Mouse (Mus musculus): ENCODE data around the gene Paqr4.
A peak's percentile ranks its signal among the peaks of the same experiment; 100 is the strongest.
"Not testable (repeated sequence)": the region's sequence is repeated elsewhere in the genome, so short reads cannot be mapped to it uniquely, and the experiment has no call there.

Gene Paqr4

GRCm38 (mm10) chr17:23740598-23741021 lies at the start of gene Paqr4:
Paqr4 (minus strand) TSS chr17:23740867.
- no peak for DNase-seq (ENCODE audit: low spot score)

DNA sequence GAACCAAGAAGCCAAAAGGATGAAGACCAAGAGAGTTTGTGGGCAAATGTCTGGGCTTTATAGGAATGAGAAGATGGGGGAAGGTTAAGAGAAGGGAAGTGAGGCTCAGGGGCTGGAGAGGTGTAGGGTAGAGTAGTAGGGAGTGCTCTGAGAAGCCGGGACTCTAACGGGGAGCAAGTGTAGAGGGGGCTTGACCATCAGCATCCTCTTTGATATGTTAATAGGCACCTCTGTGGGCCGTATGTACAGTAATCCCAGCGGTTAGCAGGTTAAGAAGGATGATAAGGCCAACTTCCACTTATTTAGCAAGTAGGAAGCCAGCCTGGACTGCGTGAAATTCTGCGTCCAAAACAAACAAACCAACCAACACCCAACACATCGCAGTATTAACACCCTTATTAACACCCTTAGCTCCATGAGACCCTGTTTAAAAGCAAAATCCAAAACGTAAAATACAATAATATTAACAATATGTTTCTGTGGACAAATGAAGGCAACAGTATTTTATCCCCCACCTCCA lies 49.1 kb upstream of the Paqr4 start:
- DNase-seq (ENCODE audit: low spot score), result no peak

GRCm38 (mm10) chr17:23788973-23789372 lies 48.3 kb upstream of the Paqr4 start:
- no peak for DNase-seq (ENCODE audit: low spot score)

DNA sequence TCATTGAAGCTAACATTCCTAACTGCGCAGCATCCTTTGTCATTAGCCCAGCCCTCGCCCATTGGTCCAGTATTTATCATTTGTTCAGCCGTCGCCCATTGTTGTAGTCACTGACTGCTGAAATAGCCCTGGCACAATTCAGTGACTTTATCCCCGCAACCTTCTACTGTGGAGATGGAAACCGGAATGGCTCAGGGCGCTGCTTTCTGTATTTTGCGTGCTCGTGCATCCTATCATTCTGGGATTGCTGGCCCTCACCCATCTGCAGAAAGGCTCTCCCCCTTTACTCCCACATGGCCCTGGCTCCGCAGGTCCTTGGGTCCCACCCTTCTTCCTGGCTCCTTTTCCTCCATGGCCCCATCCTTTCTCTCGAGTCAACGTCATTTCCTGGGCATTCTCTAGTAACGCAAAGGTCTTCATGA lies 45.9 kb upstream of the Paqr4 start:
- no peak for DNase-seq (ENCODE audit: low spot score)

- peak; percentile 75 for DNase-seq (ENCODE audit: low spot score)
Observed at GRCm38 (mm10) chr17:23785561-23786471, 45.1 kb upstream of the Paqr4 start, which contains the start of gene Flywch2. Flywch2 (minus strand) TSS chr17:23786081.

DNA sequence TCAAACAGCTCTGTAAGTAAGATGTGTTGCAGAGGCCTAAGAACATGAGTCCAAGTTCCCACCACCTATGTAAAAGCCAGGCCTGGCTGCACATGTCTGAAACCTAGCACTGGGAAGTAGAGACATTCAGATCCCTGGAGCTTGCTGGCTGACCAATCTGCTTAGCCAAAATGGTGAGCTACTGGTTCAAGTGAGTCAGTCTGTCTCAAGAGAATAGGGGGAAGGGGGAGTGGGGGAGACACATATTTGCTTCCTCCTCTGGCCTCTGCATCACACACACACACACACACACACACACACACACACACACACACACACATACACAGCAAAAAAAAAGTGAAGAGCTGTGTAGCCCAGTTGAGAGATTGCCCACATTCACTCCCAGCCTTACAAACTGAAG lies 42.7 kb upstream of the Paqr4 start:
- DNase-seq (ENCODE audit: low spot score), result no peak

GRCm38 (mm10) chr17:23778447-23778846 lies 37.8 kb upstream of the Paqr4 start:
- no peak for DNase-seq (ENCODE audit: low spot score)

DNA sequence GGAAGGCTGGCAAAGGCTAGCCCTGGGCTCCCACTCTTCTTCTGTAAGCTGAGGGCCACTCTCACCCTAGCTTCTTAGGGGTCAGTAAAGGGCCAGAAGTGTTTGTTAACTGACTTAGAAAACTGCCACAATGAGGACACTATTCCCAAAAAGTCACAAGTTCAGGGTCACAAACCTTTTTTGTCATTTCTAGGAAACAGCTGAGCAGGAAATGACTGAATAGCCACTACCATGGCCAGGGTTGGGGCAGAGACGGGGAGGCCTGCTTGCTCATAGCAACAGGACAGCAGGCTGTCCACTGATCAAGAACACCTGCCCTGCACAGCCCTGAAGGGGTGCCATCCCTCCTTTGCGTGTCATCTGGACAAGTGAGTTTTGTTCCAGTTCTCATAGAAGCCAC lies 36.5 kb upstream of the Paqr4 start:
- no peak for DNase-seq (ENCODE audit: low spot score)

GRCm38 (mm10) chr17:23776216-23776615 lies 35.5 kb upstream of the Paqr4 start:
- DNase-seq (ENCODE audit: low spot score), result no peak

- peak; percentile 84 for DNase-seq (ENCODE audit: low spot score)
Observed at GRCm38 (mm10) chr17:23774090-23774489, 33.4 kb upstream of the Paqr4 start.

GRCm38 (mm10) chr17:23773676-23774075 lies 33.0 kb upstream of the Paqr4 start:
- DNase-seq (ENCODE audit: low spot score), result no peak

DNA sequence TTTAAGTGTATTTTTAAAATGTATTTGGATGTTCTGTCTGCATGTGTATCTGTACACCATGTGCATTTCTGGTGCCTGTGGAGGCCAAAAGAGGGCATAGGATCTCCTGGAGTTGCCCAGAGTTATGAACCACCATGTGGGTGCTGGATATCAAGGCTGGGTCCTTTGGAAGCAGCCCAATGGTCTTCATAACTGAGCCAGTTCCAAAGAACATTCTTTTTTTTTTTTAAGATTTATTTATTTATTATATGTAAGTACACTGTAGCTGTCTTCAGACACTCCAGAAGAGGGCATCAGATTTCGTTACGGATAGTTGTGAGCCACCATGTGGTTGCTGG lies 31.5 kb upstream of the Paqr4 start:
- DNase-seq (ENCODE audit: low spot score), result not testable (repeated sequence)

GRCm38 (mm10) chr17:23771284-23772218 lies 30.9 kb upstream of the Paqr4 start, which contains the start of gene Flywch1:
Flywch1 (minus strand) TSS chr17:23771602.
- DNase-seq (ENCODE audit: low spot score), result peak; percentile 96

DNA sequence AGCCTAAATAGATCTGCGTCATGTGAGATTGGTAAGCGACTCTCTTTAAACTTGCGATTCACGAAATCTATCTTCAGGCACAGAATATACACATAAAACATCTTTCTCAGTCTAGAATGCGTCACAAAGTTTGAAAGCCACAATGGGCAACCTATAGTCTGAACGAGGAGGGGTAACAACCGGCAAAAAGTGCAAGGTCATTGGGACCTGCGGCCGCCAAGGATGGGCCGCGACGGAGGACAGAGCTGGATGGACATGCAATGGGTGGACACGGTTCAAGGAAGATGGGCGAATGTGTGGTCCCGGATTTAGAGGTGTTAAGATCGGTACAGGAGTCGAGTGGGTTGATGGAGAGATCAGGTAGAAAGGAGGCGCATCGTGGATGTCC lies 30.2 kb upstream of the Paqr4 start:
- DNase-seq (ENCODE audit: low spot score), result no peak

DNA sequence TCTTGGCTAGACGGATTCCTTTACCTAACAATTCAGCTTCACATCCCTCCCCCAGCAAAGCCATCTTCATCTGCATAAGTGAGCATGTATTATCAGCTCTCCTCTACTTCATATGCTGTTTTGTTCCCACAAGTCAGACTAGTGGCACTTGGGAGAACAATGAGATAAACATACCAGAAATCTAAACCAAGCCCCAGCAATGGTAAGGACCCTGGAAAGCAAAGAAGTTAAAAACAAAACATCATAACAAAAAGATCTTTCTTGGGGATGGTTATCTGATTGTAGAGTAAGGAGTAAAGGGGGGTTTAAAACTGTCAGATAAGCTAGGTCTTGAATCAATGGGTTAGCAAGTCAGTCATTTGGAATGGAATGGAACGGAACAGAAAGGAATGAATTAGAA lies 29.8 kb upstream of the Paqr4 start:
- DNase-seq (ENCODE audit: low spot score), result no peak

- no peak for DNase-seq (ENCODE audit: low spot score)
Observed at GRCm38 (mm10) chr17:23762976-23763375, 22.3 kb upstream of the Paqr4 start.

- no peak for DNase-seq (ENCODE audit: low spot score)
Observed at GRCm38 (mm10) chr17:23761155-23761554, 20.5 kb upstream of the Paqr4 start.

GRCm38 (mm10) chr17:23760231-23760630 lies 19.6 kb upstream of the Paqr4 start:
- DNase-seq (ENCODE audit: low spot score), result no peak

DNA sequence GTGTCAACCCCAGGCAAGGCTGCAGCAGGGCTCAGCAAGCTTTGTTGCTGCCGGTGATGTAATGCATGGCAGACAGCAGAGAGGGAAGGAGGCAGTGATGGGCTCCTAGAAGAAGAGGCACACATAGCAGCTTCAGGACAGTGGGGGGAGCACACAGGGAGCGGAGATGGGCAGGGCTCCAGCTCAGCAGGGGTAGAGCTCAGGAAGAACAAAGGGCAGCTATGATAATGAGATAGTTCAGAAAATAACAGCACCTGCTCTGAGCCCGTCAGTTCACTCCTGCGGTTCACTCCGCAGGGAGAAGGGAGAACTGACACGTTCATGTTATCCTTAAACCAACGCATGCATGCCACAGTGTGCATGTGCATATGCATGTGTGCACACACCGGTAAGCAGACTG lies 18.1 kb upstream of the Paqr4 start:
- no peak for DNase-seq (ENCODE audit: low spot score)

DNA sequence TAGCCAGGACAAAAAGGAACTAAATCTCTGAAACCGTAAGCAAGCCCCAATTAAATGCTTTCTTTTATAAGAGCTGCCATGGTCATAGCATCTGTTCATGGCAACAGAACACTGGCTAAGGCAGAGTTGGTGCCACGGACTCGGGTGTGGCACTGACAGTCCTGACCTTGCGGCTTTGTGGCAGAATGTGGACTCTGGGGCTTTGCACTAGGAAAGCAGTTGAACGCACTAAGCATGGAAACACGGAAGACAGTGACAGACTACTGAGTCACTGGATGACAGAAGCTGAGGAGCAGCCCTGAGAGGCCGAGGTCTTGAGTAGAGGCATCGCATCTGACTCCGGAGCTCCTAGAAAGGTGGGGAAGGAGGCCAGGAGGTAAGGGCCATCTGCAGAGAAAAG lies 16.9 kb upstream of the Paqr4 start:
- DNase-seq (ENCODE audit: low spot score), result no peak

- DNase-seq (ENCODE audit: low spot score), result no peak
Observed at GRCm38 (mm10) chr17:23755689-23756088, 15.0 kb upstream of the Paqr4 start.

DNA sequence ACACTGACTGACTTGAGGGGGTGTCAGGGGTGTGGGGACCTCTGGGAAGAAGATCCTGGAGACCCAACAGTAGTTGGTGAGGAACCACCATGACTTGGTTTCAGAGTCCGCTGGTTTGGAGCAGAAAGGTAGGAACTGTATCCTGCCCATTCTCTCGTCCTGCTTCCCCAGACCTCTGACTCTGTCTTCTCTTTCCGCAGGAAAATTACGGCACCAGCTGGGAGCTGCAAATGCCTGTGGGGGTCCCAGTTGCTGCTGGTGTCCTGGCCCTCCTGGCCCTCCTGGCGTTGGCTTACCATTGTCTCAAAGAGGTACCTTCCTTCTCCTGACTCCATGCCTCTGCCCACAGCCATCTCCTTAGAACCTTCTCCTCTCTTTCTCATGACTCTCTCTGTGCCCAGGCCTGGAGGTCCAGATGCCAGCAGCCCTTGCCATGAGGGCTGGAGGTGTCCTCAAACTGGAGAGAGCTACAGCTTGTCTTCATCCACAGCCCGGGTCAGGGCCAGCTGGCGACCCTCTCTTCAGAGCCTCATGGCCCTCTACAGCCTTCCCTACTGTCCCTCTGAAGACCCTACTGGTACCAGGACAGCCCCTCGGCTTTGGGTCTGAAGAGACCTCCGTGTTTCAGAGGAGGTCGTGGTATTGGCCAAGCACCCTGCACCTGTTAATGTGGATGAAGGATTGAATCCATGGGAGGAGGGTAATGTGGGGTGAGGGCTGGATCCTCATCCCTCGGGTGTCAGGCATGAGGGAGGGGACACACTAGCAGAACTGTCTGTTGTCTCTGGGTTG lies 8.9 kb upstream of the Paqr4 start:
- no peak for DNase-seq (ENCODE audit: low spot score)

Measured in ovary, postnatal 36 days (tissue).